Comparison of ENCODE assay signal across 8 mouse cellular contexts in genomic region chr9:14174324-14175040, GRCm38 (mm10).
DNase-seq lines count a peak whose midpoint lies in the region; ATAC-seq and TF ChIP-seq lines count a peak whose summit lies in the region.
"Had no signal": no experiment of that assay in that cellular context is flagged by ENCODE, and none has a peak within 500 bp of the region (broad histone marks: within the 10 kb centered on the region; RNA-seq: fewer than 3 reads in every experiment).

No protein-coding gene starts in this region.

- WGBS in forebrain, embryonic 16.5 days, result 66% methylated on average over 3 of the region's 3 CpGs
- whole genome bisulfite sequencing in limb, embryonic 14.5 days, result 61% methylated on average over 3 of the region's 3 CpGs

- H3K27ac ChIP-seq in CH12.LX (ENCODE audit: insufficient read depth, low read depth), result no peak overlapping the region
- H3K27ac ChIP-seq in forebrain, embryonic 16.5 days (ENCODE audit: low read length), result no peak overlapping the region
- H3K27ac ChIP-seq in limb, embryonic 14.5 days (replicated peaks; ENCODE audit: low read depth, low read length), result peak overlapping the region; percentile 84

- no peaks in the 10 kb centered on the region for H3K36me3 ChIP-seq in CH12.LX (replicated peaks in 1 of 2; ENCODE audit: control insufficient read depth in 1 of 2, insufficient read depth in 1 of 2, low read length in 1 of 2)
- no peaks in the 10 kb centered on the region for H3K36me3 ChIP-seq in forebrain, embryonic 16.5 days (ENCODE audit: control insufficient read depth, insufficient read depth)
- no peaks in the 10 kb centered on the region for H3K36me3 ChIP-seq in limb, embryonic 14.5 days (ENCODE audit: control insufficient read depth, insufficient read depth, low read length)

- H3K4me3 ChIP-seq in CH12.LX (replicated peaks in 1 of 3; ENCODE audit: low read depth in 2 of 3, low read length in 2 of 3, poor library complexity in 1 of 3), result no peak overlapping the region
- H3K4me3 ChIP-seq in forebrain, embryonic 16.5 days (replicated peaks; ENCODE audit: low read length), result no peak overlapping the region
- no peak overlapping the region for H3K4me3 ChIP-seq in limb, embryonic 14.5 days (replicated peaks; ENCODE audit: low read length)
- H3K4me3 ChIP-seq: erythroblast, embryonic 14.5 days had no signal

- no peaks in the 10 kb centered on the region for H3K27me3 ChIP-seq in CH12.LX (replicated peaks)
- no peaks in the 10 kb centered on the region for H3K27me3 ChIP-seq in forebrain, embryonic 16.5 days (replicated peaks; ENCODE audit: control insufficient read depth, insufficient read depth, low read length)
- no peaks in the 10 kb centered on the region for H3K27me3 ChIP-seq in limb, embryonic 14.5 days (ENCODE audit: control insufficient read depth, insufficient read depth, low read length)

- in situ Hi-C loops in CH12.LX (cut with MboI; ENCODE audit: low pct_ligation_motif_present, low pct_unique_long_range_greater_than_20kb, low sequenced_read_pairs), result loop anchor here (25.0 kb wide), 1 partner anchor 287 kb away; no protein-coding TSS in a partner anchor

- no peaks in the 10 kb centered on the region for H3K79me2 ChIP-seq in CH12.LX (replicated peaks; ENCODE audit: control insufficient read depth, extremely low read depth, insufficient read depth, poor library complexity, severe bottlenecking)

- TF ChIP-seq CTCF in CH12.LX (conservative IDR thresholded peaks at IDR 0.05 in 1 of 2, IDR thresholded peaks at IDR 0.05 in 1 of 2; ENCODE audit: low read depth in 2 of 2, low read length in 2 of 2), result no peak

- TF ChIP-seq RAD21 in CH12.LX (IDR thresholded peaks at IDR 0.05; ENCODE audit: low read depth, low read length), result no peak

- peaks cover 26 to 44% of the 10 kb centered on the region in 2 experiments for H3K4me1 ChIP-seq in CH12.LX (ENCODE audit: control insufficient read depth in 1 of 2, insufficient read depth in 2 of 2)
- peaks cover 21% of the 10 kb centered on the region for H3K4me1 ChIP-seq in forebrain, embryonic 16.5 days (replicated peaks; ENCODE audit: control insufficient read depth, insufficient read depth, low read length)
- H3K4me1 ChIP-seq in limb, embryonic 14.5 days (ENCODE audit: control insufficient read depth, insufficient read depth, low read length), result peaks cover 45% of the 10 kb centered on the region

- H3K9ac ChIP-seq in CH12.LX (ENCODE audit: insufficient read depth, low read depth), result no peak overlapping the region
- H3K9ac ChIP-seq in forebrain, embryonic 16.5 days (replicated peaks; ENCODE audit: low read depth, low read length), result no peak overlapping the region
- no peak overlapping the region for H3K9ac ChIP-seq in limb, embryonic 14.5 days (ENCODE audit: low read depth, low read length, severe bottlenecking)

- H3K9me3 ChIP-seq in CH12.LX (replicated peaks; ENCODE audit: low read length), result no peaks in the 10 kb centered on the region
- no peaks in the 10 kb centered on the region for H3K9me3 ChIP-seq in forebrain, embryonic 16.5 days (ENCODE audit: control insufficient read depth, low read length)
- H3K9me3 ChIP-seq in limb, embryonic 14.5 days (ENCODE audit: control insufficient read depth, low read length), result no peaks in the 10 kb centered on the region

- peak; percentile 32 for DNase-seq in 3T3-L1 (ENCODE audit: low read depth, low spot score)
- DNase-seq in CH12.LX (ENCODE audit: extremely low read depth), result no peak
- no peak for DNase-seq in limb, embryonic 14.5 days (ENCODE audit: low spot score)
- no peak for DNase-seq in ovary, postnatal 36 days (ENCODE audit: low spot score)
- DNase-seq in liver, result no peak
- DNase-seq in cerebellum, postnatal 10 days, result no peak

- dilution Hi-C loops in CH12.LX (cut with MboI; ENCODE audit: extremely low pct_ligation_motif_present, extremely low pct_unique_long_range_greater_than_20kb, low sequenced_read_pairs), result no loop called here

- ATAC-seq in forebrain, embryonic 16.5 days, result peak; percentile 62
- ATAC-seq in limb, embryonic 14.5 days (ENCODE audit: low FRiP score, low read depth), result no peak

- TF ChIP-seq EP300 in CH12.LX (IDR thresholded peaks at IDR 0.05; ENCODE audit: low read length), result peak; percentile 51

- no peak for TF ChIP-seq POLR2A in CH12.LX (IDR thresholded peaks at IDR 0.05; ENCODE audit: low read depth, low read length)
- TF ChIP-seq POLR2A in limb, embryonic 14.5 days (IDR thresholded peaks at IDR 0.05; ENCODE audit: borderline replicate concordance, extremely low read depth, insufficient read depth, insufficient read length), result no peak

- no peak overlapping the region for H3K4me2 ChIP-seq in CH12.LX (ENCODE audit: insufficient read depth, low read depth, poor library complexity, severe bottlenecking)
- H3K4me2 ChIP-seq in forebrain, embryonic 16.5 days (ENCODE audit: low read length), result no peak overlapping the region
- H3K4me2 ChIP-seq in limb, embryonic 14.5 days (replicated peaks; ENCODE audit: low read depth, low read length, severe bottlenecking), result peak overlapping the region; percentile 33

TF ChIP-seq in CH12.LX, 34 proteins besides CTCF, POLR2A, EP300 and RAD21:
- TF ChIP-seq MAZ (IDR thresholded peaks at IDR 0.05; ENCODE audit: low read depth, low read length) (no peak), ETS1 (conservative IDR thresholded peaks at IDR 0.05; ENCODE audit: low read depth, low read length) (peak; percentile 36; the same call in 1 of the 2 replicates), JUND (conservative IDR thresholded peaks at IDR 0.05; ENCODE audit: low read depth, low read length) (peak; percentile 38; the same call in 1 of the 2 replicates), USF1 (IDR thresholded peaks at IDR 0.05; ENCODE audit: low read depth, low read length) (no peak), SMC3 (IDR thresholded peaks at IDR 0.05; ENCODE audit: low read depth, low read length) (no peak), IRF4 (IDR thresholded peaks at IDR 0.05; ENCODE audit: low read depth, low read length) (0 out of 2 replicates have a peak, but pooled peaks have one; percentile 22), HCFC1 (IDR thresholded peaks at IDR 0.05; ENCODE audit: low read depth, low read length) (no peak), KAT2A (IDR thresholded peaks at IDR 0.05; ENCODE audit: insufficient replicate concordance, low read length) (no peak), TCF12 (IDR thresholded peaks at IDR 0.05; ENCODE audit: low read depth, low read length) (0 out of 2 replicates have a peak, but pooled peaks have one; percentile 32)
